Mouse (Mus musculus) adrenal gland, adult 2 months (tissue): Measurements from ENCODE around the gene Lima1. TPM values are rescaled to one million over a fixed set of nuclear protein-coding genes. Genes with fewer than 3 reads are reported as not detected.
"Not testable (repeated sequence)": the region's sequence is repeated elsewhere in the genome, so short reads cannot be mapped to it uniquely, and the experiment has no call there.

Source experiments
- DNase-seq: peaks from one replicate; pipeline ENCODE4 v3.0.0; 2021
- polyA plus RNA-seq: library from polyadenylated mRNA; depleted of rRNA; stranded (reverse); fragments of >200 nt; gene quantifications from 2 replicates; pipeline ENCODE4 v1.2.3, GENCODE M21; 2012
- total RNA-seq, 2 experiments: library from RNA; stranded (reverse); gene quantifications; 2 replicates each; pipeline ENCODE4 v1.2.3; 2021

Gene Lima1
- total and polyA plus RNA-seq, 3 experiments = 8.3 to 50.0 (median 35.3) TPM

- DNase-seq = no peak
These were observed 40.6 kb downstream of the Lima1 start for GRCm38 (mm10) chr15:99834681-99835080.

- DNase-seq = peak; percentile 29
These were observed 41.4 kb downstream of the Lima1 start for GRCm38 (mm10) chr15:99833648-99834454.

GRCm38 (mm10) chr15:99831535-99831934 is 43.7 kb downstream of the Lima1 start:
- DNase-seq = no peak

- no peak for DNase-seq
These were observed 47.2 kb downstream of the Lima1 start for GRCm38 (mm10) chr15:99828061-99828460.

- no peak for DNase-seq
These were observed 48.9 kb downstream of the Lima1 start for GRCm38 (mm10) chr15:99826210-99826888.

- no peak for DNase-seq
These were observed 50.0 kb downstream of the Lima1 start for GRCm38 (mm10) chr15:99825211-99825610.

- no peak for DNase-seq
These were observed 51.8 kb downstream of the Lima1 start for GRCm38 (mm10) chr15:99823322-99823898.

- not testable (repeated sequence) for DNase-seq
These were observed 52.8 kb downstream of the Lima1 start for GRCm38 (mm10) chr15:99822501-99822900.

- DNase-seq = peak; percentile 57
These were observed 55.5 kb downstream of the Lima1 start for GRCm38 (mm10) chr15:99819621-99820279.

- no peak for DNase-seq
These were observed 56.2 kb downstream of the Lima1 start for GRCm38 (mm10) chr15:99819109-99819440.

GRCm38 (mm10) chr15:99818321-99819108 is 56.7 kb downstream of the Lima1 start:
- peak; percentile 49 for DNase-seq

GRCm38 (mm10) chr15:99817343-99818235 is 57.7 kb downstream of the Lima1 start:
- no peak for DNase-seq

GRCm38 (mm10) chr15:99815999-99816398 is 59.3 kb downstream of the Lima1 start:
- no peak for DNase-seq

GRCm38 (mm10) chr15:99814554-99815260 is 60.5 kb downstream of the Lima1 start:
- DNase-seq = peak; percentile 38

- no peak for DNase-seq
These were observed 61.6 kb downstream of the Lima1 start for GRCm38 (mm10) chr15:99813639-99814038.

GRCm38 (mm10) chr15:99812097-99812496 is 63.2 kb downstream of the Lima1 start:
- DNase-seq = no peak

- no peak for DNase-seq
These were observed 67.2 kb downstream of the Lima1 start for GRCm38 (mm10) chr15:99807776-99808735.

- no peak for DNase-seq
These were observed 69.1 kb downstream of the Lima1 start for GRCm38 (mm10) chr15:99806171-99806570.

- no peak for DNase-seq
These were observed 69.6 kb downstream of the Lima1 start for GRCm38 (mm10) chr15:99805673-99806072.
